Mouse (Mus musculus) forebrain, embryonic 15.5 days (tissue): ENCODE measurements at regions not wholly inside any gene's neighbourhood (a gene's known extent, or its start where the extent isn't known, plus 50 kb on each side); places are given as distances from the start of the nearest gene placed in this dataset.

Experiments used
- ATAC-seq: fragments of 200-750 bp; cut with Nextera tagmentation; replicated peaks from 2 replicates; pipeline ENCODE4 v1.8.0; 2017; ENCODE audit warnings: mild to moderate bottlenecking, moderate TSS enrichment, moderate library complexity
- H3K27ac ChIP-seq: fragments of 300-500 bp; sonication (generic); replicated peaks from 2 replicates; pipeline ENCODE4 v1.5.1; 2015; ENCODE audit warnings: mild to moderate bottlenecking, inconsistent platforms
- H3K27me3 ChIP-seq: fragments of 300-500 bp; sonication (generic); 2 replicates; pipeline ENCODE4 v1.6.1; 2015; ENCODE audit warnings: inconsistent platforms
- H3K36me3 ChIP-seq: fragments of 300-500 bp; sonication (generic); 2 replicates; pipeline ENCODE4 v1.6.1; 2015; ENCODE audit warnings: mild to moderate bottlenecking, inconsistent platforms
- H3K4me1 ChIP-seq: fragments of 300-500 bp; sonication (generic); 2 replicates; pipeline ENCODE4 v1.6.1; 2015; ENCODE audit warnings: inconsistent platforms
- H3K4me2 ChIP-seq: fragments of 300-500 bp; sonication (generic); replicated peaks from 2 replicates; pipeline ENCODE4 v1.6.1; 2015; ENCODE audit warnings: mild to moderate bottlenecking, inconsistent platforms
- H3K4me3 ChIP-seq: fragments of 300-500 bp; sonication (generic); 2 replicates; pipeline ENCODE4 v1.5.1; 2015; ENCODE audit warnings: mild to moderate bottlenecking, inconsistent platforms
- H3K9ac ChIP-seq: fragments of 300-500 bp; sonication (generic); replicated peaks from 2 replicates; pipeline ENCODE4 v1.6.1; 2015; ENCODE audit warnings: mild to moderate bottlenecking, inconsistent platforms
- H3K9me3 ChIP-seq: fragments of 300-500 bp; sonication (generic); 2 replicates; pipeline ENCODE4 v1.6.1; 2016; ENCODE audit warnings: inconsistent platforms
- WGBS: fragments of 180-500 bp; shearing (Covaris S2); methylation state at CpG from one replicate; pipeline ENCODE4 v1.1.7; 2015; ENCODE audit warnings: mixed read lengths; 5-methylcytosine and 5-hydroxymethylcytosine counted together

- Histone ChIP-seq H3K9me3 (no peaks in the 10 kb centered on the region), H3K27ac (no peak overlapping the region), H3K9ac (no peak overlapping the region), H3K4me3 (no peak overlapping the region), H3K4me1 (peaks cover 19% of the 10 kb centered on the region), H3K36me3 (no peaks in the 10 kb centered on the region), H3K27me3 (no peaks in the 10 kb centered on the region), H3K4me2 (no peak overlapping the region)
- WGBS, result 87% methylated on average over 14 of the region's 14 CpGs
- no peak for ATAC-seq
Observed at GRCm38 (mm10) chr10:84056323-84057169, 333.9 kb downstream of the 1500009L16Rik start.

- Histone ChIP-seq H3K9ac (no peak overlapping the region), H3K4me1 (peaks cover 19% of the 10 kb centered on the region), H3K36me3 (no peaks in the 10 kb centered on the region), H3K27me3 (no peaks in the 10 kb centered on the region), H3K9me3 (no peaks in the 10 kb centered on the region), H3K27ac (no peak overlapping the region), H3K4me2 (no peak overlapping the region), H3K4me3 (no peak overlapping the region)
- 98% methylated on average over 2 of the region's 2 CpGs for WGBS
- no peak for ATAC-seq
Observed at GRCm38 (mm10) chr10:84058301-84058700, 335.6 kb downstream of the 1500009L16Rik start.

GRCm38 (mm10) chr10:84059646-84060491 is 337.2 kb downstream of the 1500009L16Rik start:
- H3K27me3 ChIP-seq, result no peaks in the 10 kb centered on the region
- H3K4me1 ChIP-seq, result peaks cover 19% of the 10 kb centered on the region
- 24% methylated on average over 9 of the region's 9 CpGs for WGBS
- H3K36me3 ChIP-seq, result no peaks in the 10 kb centered on the region
- no peak overlapping the region for H3K4me3 ChIP-seq
- H3K9me3 ChIP-seq, result no peaks in the 10 kb centered on the region
- peak; percentile 65 for ATAC-seq
- H3K9ac ChIP-seq, result no peak overlapping the region
- H3K27ac ChIP-seq, result peak overlapping the region; percentile 82
- no peak overlapping the region for H3K4me2 ChIP-seq

- Histone ChIP-seq H3K9ac (no peak overlapping the region), H3K4me2 (peak overlapping the region; percentile 3; the same call in 1 of the 2 replicates), H3K9me3 (no peaks in the 10 kb centered on the region), H3K36me3 (no peaks in the 10 kb centered on the region), H3K4me1 (peaks cover 19% of the 10 kb centered on the region), H3K27me3 (no peaks in the 10 kb centered on the region), H3K4me3 (no peak overlapping the region), H3K27ac (peak overlapping the region; percentile 82)
- 8% methylated on average over 7 of the region's 7 CpGs for WGBS
- ATAC-seq, result peak; percentile 86
Observed at GRCm38 (mm10) chr10:84060492-84061218, 338.0 kb downstream of the 1500009L16Rik start.

- no peak for ATAC-seq
- no peaks in the 10 kb centered on the region for H3K4me1 ChIP-seq
- H3K4me2 ChIP-seq, result no peak overlapping the region
- H3K36me3 ChIP-seq, result no peaks in the 10 kb centered on the region
- no peak overlapping the region for H3K27ac ChIP-seq
- H3K9ac ChIP-seq, result no peak overlapping the region
- 88% methylated on average over 4 of the region's 4 CpGs for WGBS
- no peaks in the 10 kb centered on the region for H3K9me3 ChIP-seq
- H3K27me3 ChIP-seq, result no peaks in the 10 kb centered on the region
- no peak overlapping the region for H3K4me3 ChIP-seq
Observed at GRCm38 (mm10) chr10:84067052-84067650, 344.5 kb downstream of the 1500009L16Rik start.

GRCm38 (mm10) chr10:84069806-84070205 is 347.1 kb downstream of the 1500009L16Rik start:
- H3K4me2 ChIP-seq, result no peak overlapping the region
- no peak overlapping the region for H3K4me3 ChIP-seq
- H3K36me3 ChIP-seq, result no peaks in the 10 kb centered on the region
- no peak overlapping the region for H3K27ac ChIP-seq
- WGBS, result 75% methylated on average over 9 of the region's 9 CpGs
- ATAC-seq, result no peak
- no peaks in the 10 kb centered on the region for H3K9me3 ChIP-seq
- H3K27me3 ChIP-seq, result no peaks in the 10 kb centered on the region
- no peak overlapping the region for H3K9ac ChIP-seq
- peaks cover 5% of the 10 kb centered on the region for H3K4me1 ChIP-seq

- no peak; the same call in 1 of the 2 replicates for ATAC-seq
- Histone ChIP-seq H3K27ac (no peak overlapping the region), H3K4me1 (peaks cover 5% of the 10 kb centered on the region), H3K4me2 (no peak overlapping the region), H3K9ac (no peak overlapping the region), H3K9me3 (0 out of 2 replicates have a peak, but pooled peaks cover 6% of the 10 kb centered on the region), H3K4me3 (no peak overlapping the region), H3K27me3 (no peaks in the 10 kb centered on the region), H3K36me3 (no peaks in the 10 kb centered on the region)
- 35% methylated on average over 12 of the region's 12 CpGs for WGBS
Observed at GRCm38 (mm10) chr10:84072866-84073483, 350.3 kb downstream of the 1500009L16Rik start.

- 74% methylated on average over 4 of the region's 4 CpGs for WGBS
- Histone ChIP-seq H3K9ac (no peak overlapping the region), H3K27me3 (no peaks in the 10 kb centered on the region), H3K4me2 (no peak overlapping the region), H3K4me1 (peaks cover 5% of the 10 kb centered on the region), H3K4me3 (no peak overlapping the region), H3K27ac (no peak overlapping the region), H3K9me3 (0 out of 2 replicates have a peak, but pooled peaks cover 6% of the 10 kb centered on the region), H3K36me3 (no peaks in the 10 kb centered on the region)
- no peak for ATAC-seq
Observed at GRCm38 (mm10) chr10:84075581-84075980, 352.9 kb downstream of the 1500009L16Rik start.

- H3K27ac ChIP-seq, result no peak overlapping the region
- no peaks in the 10 kb centered on the region for H3K36me3 ChIP-seq
- WGBS, result 82% methylated on average over 6 of the region's 6 CpGs
- H3K9ac ChIP-seq, result no peak overlapping the region
- no peak for ATAC-seq
- H3K27me3 ChIP-seq, result no peaks in the 10 kb centered on the region
- H3K4me2 ChIP-seq, result no peak overlapping the region
- no peak overlapping the region for H3K4me3 ChIP-seq
- H3K9me3 ChIP-seq, result 0 out of 2 replicates have a peak, but pooled peaks cover 6% of the 10 kb centered on the region
- H3K4me1 ChIP-seq, result no peaks in the 10 kb centered on the region
Observed at GRCm38 (mm10) chr10:84080236-84080635, 357.6 kb downstream of the 1500009L16Rik start.

- ATAC-seq, result no peak
- H3K36me3 ChIP-seq, result no peaks in the 10 kb centered on the region
- no peaks in the 10 kb centered on the region for H3K27me3 ChIP-seq
- H3K9ac ChIP-seq, result no peak overlapping the region
- 0 out of 2 replicates have a peak, but pooled peaks cover 6% of the 10 kb centered on the region for H3K9me3 ChIP-seq
- no peaks in the 10 kb centered on the region for H3K4me1 ChIP-seq
- H3K4me3 ChIP-seq, result no peak overlapping the region
- 55% methylated on average over 6 of the region's 6 CpGs for WGBS
- H3K27ac ChIP-seq, result no peak overlapping the region
- no peak overlapping the region for H3K4me2 ChIP-seq
Observed at GRCm38 (mm10) chr10:84081673-84082072, 358.7 kb downstream of the Nuak1 start.

GRCm38 (mm10) chr10:84087528-84087927 is 352.9 kb downstream of the Nuak1 start:
- no peak for ATAC-seq
- no peak overlapping the region for H3K27ac ChIP-seq
- no peaks in the 10 kb centered on the region for H3K4me1 ChIP-seq
- H3K36me3 ChIP-seq, result no peaks in the 10 kb centered on the region
- H3K4me3 ChIP-seq, result no peak overlapping the region
- no peaks in the 10 kb centered on the region for H3K9me3 ChIP-seq
- no peak overlapping the region for H3K9ac ChIP-seq
- no peak overlapping the region for H3K4me2 ChIP-seq
- no peaks in the 10 kb centered on the region for H3K27me3 ChIP-seq
- 88% methylated on average over 5 of the region's 5 CpGs for WGBS
